Mouse (Mus musculus): ENCODE results near the gene Senp1. TPM values are rescaled to one million over a fixed set of nuclear protein-coding genes. Genes with fewer than 3 reads are reported as not detected.

Gene Senp1
- polyA plus RNA-seq, 1 experiment from 2014 or later: 46.6 TPM

DNA sequence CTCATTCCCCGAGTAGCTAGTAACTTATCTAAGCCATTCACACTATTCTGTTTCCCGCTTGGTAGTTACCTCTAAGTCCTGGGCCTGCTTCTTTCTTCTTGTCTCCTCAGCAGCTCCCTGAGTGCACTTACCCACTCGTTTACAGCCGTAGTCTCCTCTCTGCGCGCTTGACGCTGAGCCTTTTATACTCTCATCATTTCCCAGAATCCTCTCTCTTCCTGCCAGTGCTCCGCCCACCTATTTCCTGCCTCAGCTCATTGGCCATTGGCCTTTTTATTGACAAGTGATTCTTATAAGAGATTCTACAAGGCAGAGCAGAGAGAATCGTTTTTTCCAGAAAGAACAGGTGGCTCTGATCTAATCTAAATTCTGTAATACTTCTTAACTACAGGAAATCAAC lies 5.0 kb upstream of the Senp1 start:
- 90% methylated on average over 9 of the region's 9 CpGs for WGBS
- no peak for DNase-seq (ENCODE audit: low spot score)
- Histone ChIP-seq H3K4me1 (peaks cover 6% of the 10 kb centered on the region), H3K27me3 (replicated peaks; ENCODE audit: low read depth, poor library complexity, severe bottlenecking) (no peaks in the 10 kb centered on the region), H3K36me3 (replicated peaks) (no peaks in the 10 kb centered on the region), H3K4me3 (no peak overlapping the region), H3K9me3 (no peaks in the 10 kb centered on the region), H3K27ac (replicated peaks) (no peak overlapping the region)

DNA sequence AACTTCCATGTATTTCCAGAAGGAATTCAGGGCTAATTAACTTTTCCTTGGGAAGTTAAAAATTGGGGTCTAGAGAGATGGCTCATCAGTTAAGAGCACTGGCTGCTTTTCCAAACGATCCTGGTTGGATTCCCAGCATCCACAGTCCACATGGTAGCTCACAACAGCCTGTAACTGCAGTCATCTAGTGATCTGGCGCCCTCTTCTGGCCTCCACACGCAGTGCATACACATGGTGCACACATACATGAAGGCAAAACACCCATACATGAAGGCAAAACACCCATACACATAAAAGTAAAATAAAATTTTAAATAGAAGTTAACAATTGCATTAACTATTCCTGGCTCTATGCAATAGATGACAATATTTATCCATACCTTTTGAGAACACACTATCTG lies 3.4 kb upstream of the Senp1 start:
- Histone ChIP-seq H3K4me3 (no peak overlapping the region), H3K9me3 (no peaks in the 10 kb centered on the region), H3K27ac (replicated peaks) (no peak overlapping the region), H3K36me3 (replicated peaks) (no peaks in the 10 kb centered on the region), H3K27me3 (replicated peaks; ENCODE audit: low read depth, poor library complexity, severe bottlenecking) (no peaks in the 10 kb centered on the region), H3K4me1 (peaks cover 13% of the 10 kb centered on the region)
- WGBS: 52% methylated on average over 3 of the region's 3 CpGs
- DNase-seq (ENCODE audit: low spot score): no peak

DNA sequence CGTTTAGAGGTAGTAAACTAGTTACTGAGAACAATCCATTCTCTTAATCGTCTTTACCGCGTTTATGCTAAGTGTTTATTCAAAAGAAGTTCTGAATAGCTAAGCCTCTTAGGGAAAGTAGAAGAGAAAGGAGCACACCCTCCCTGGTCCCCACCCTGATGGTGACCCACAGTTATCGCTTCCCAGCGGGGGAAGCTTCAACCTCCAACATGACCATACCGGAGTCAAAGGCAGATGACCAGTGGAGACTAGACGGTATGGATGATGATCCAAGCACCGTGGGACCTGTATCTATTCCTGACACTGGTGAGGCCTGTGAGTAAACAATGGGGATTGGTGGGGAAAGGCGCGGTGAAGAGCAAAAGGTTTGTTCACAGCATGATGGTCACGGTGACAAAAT lies 1.4 kb upstream of the Senp1 start:
- Histone ChIP-seq H3K4me1 (peaks cover 22% of the 10 kb centered on the region), H3K9me3 (no peaks in the 10 kb centered on the region), H3K27ac (replicated peaks) (no peak overlapping the region), H3K36me3 (replicated peaks) (peaks cover 3% of the 10 kb centered on the region), H3K4me3 (no peak overlapping the region), H3K27me3 (replicated peaks; ENCODE audit: low read depth, poor library complexity, severe bottlenecking) (no peaks in the 10 kb centered on the region)
- 90% methylated on average over 12 of the region's 12 CpGs for WGBS
- no peak for DNase-seq (ENCODE audit: low spot score)

- under 1% methylated on average over 30 of the region's 30 CpGs for WGBS
- Histone ChIP-seq H3K36me3 (replicated peaks) (peaks cover 21% of the 10 kb centered on the region), H3K27me3 (replicated peaks; ENCODE audit: low read depth, poor library complexity, severe bottlenecking) (no peaks in the 10 kb centered on the region), H3K9me3 (no peaks in the 10 kb centered on the region), H3K4me1 (peaks cover 22% of the 10 kb centered on the region), H3K4me3 (peak within 1 kb of the TSS; percentile 96), H3K27ac (replicated peaks) (peak within 1 kb of the TSS; percentile 97)
- DNase-seq (ENCODE audit: low spot score): no peak
These were observed 998 bp downstream of the Senp1 start, which contains the start of gene Pfkm for GRCm38 (mm10) chr15:98092372-98093120. TSS of gene Pfkm (plus strand) at chr15:98092589.

GRCm38 (mm10) chr15:98091841-98092240 lies 1.7 kb downstream of the Senp1 start:
- Histone ChIP-seq H3K4me1 (peaks cover 22% of the 10 kb centered on the region), H3K9me3 (no peaks in the 10 kb centered on the region), H3K36me3 (replicated peaks) (peaks cover 28% of the 10 kb centered on the region), H3K27me3 (replicated peaks; ENCODE audit: low read depth, poor library complexity, severe bottlenecking) (no peaks in the 10 kb centered on the region), H3K4me3 (peak overlapping the region; percentile 96), H3K27ac (replicated peaks) (no peak overlapping the region)
- 37% methylated on average over 4 of the region's 4 CpGs for WGBS
- DNase-seq (ENCODE audit: low spot score): no peak

- Histone ChIP-seq H3K4me1 (peaks cover 22% of the 10 kb centered on the region), H3K27ac (replicated peaks) (no peak overlapping the region), H3K27me3 (replicated peaks; ENCODE audit: low read depth, poor library complexity, severe bottlenecking) (no peaks in the 10 kb centered on the region), H3K9me3 (no peaks in the 10 kb centered on the region), H3K36me3 (replicated peaks) (peaks cover 50% of the 10 kb centered on the region), H3K4me3 (no peak overlapping the region)
- WGBS: 77% methylated on average over 9 of the region's 9 CpGs
- DNase-seq (ENCODE audit: low spot score): peak; percentile 45
These were observed 3.9 kb downstream of the Senp1 start for GRCm38 (mm10) chr15:98089421-98090183.

GRCm38 (mm10) chr15:98088889-98089288 lies 4.7 kb downstream of the Senp1 start:
- no peak overlapping the region for H3K27ac ChIP-seq (replicated peaks)
- no peaks in the 10 kb centered on the region for H3K27me3 ChIP-seq (replicated peaks; ENCODE audit: low read depth, poor library complexity, severe bottlenecking)
- no peak for DNase-seq (ENCODE audit: low spot score)
- H3K4me3 ChIP-seq: no peak overlapping the region
- peaks cover 20% of the 10 kb centered on the region for H3K4me1 ChIP-seq
- peaks cover 58% of the 10 kb centered on the region for H3K36me3 ChIP-seq (replicated peaks)
- H3K9me3 ChIP-seq: no peaks in the 10 kb centered on the region
- WGBS: 87% methylated on average over 1 of the region's 1 CpGs

- no peak overlapping the region for H3K27ac ChIP-seq (replicated peaks)
- WGBS: 89% methylated on average over 6 of the region's 6 CpGs
- H3K27me3 ChIP-seq (replicated peaks; ENCODE audit: low read depth, poor library complexity, severe bottlenecking): no peaks in the 10 kb centered on the region
- peaks cover 98% of the 10 kb centered on the region for H3K36me3 ChIP-seq (replicated peaks)
- DNase-seq (ENCODE audit: low spot score): no peak
- no peaks in the 10 kb centered on the region for H3K4me1 ChIP-seq
- no peak overlapping the region for H3K4me3 ChIP-seq
- H3K9me3 ChIP-seq: no peaks in the 10 kb centered on the region
These were observed 16.6 kb downstream of the Senp1 start for GRCm38 (mm10) chr15:98076901-98077300.

DNA sequence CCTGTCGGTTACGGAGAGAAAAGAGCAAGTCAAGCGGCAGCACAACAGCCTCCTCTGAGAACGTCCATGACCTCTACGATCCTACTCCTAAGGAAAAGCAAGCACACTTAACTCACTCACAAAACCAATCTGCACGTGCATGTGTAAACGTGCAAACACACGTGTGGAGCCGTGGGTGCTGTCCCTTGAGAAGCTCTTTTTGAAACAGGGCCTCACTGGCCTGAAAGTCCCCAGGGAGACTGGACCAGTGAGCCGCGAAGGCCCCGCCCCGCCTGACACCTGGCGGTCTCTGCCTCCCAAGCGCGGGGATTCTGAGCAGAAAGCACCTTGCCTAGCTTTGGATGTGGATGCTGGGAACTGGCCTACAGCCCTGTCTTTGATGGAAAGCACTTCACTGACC lies 18.5 kb downstream of the Senp1 start:
- Histone ChIP-seq H3K9me3 (no peaks in the 10 kb centered on the region), H3K4me3 (no peak overlapping the region), H3K36me3 (replicated peaks) (peaks cover 98% of the 10 kb centered on the region), H3K4me1 (no peaks in the 10 kb centered on the region), H3K27ac (replicated peaks) (no peak overlapping the region), H3K27me3 (replicated peaks; ENCODE audit: low read depth, poor library complexity, severe bottlenecking) (no peaks in the 10 kb centered on the region)
- DNase-seq (ENCODE audit: low spot score): no peak
- 89% methylated on average over 16 of the region's 16 CpGs for WGBS

GRCm38 (mm10) chr15:98074521-98074920 lies 19.0 kb downstream of the Senp1 start:
- H3K4me3 ChIP-seq: no peak overlapping the region
- peaks cover 98% of the 10 kb centered on the region for H3K36me3 ChIP-seq (replicated peaks)
- no peaks in the 10 kb centered on the region for H3K27me3 ChIP-seq (replicated peaks; ENCODE audit: low read depth, poor library complexity, severe bottlenecking)
- H3K9me3 ChIP-seq: no peaks in the 10 kb centered on the region
- no peak overlapping the region for H3K27ac ChIP-seq (replicated peaks)
- H3K4me1 ChIP-seq: no peaks in the 10 kb centered on the region
- DNase-seq (ENCODE audit: low spot score): no peak
- WGBS: 96% methylated on average over 8 of the region's 8 CpGs

GRCm38 (mm10) chr15:98070376-98070775 lies 23.2 kb downstream of the Senp1 start:
- Histone ChIP-seq H3K27ac (replicated peaks) (no peak overlapping the region), H3K36me3 (replicated peaks) (peaks cover 98% of the 10 kb centered on the region), H3K4me3 (no peak overlapping the region), H3K4me1 (no peaks in the 10 kb centered on the region), H3K27me3 (replicated peaks; ENCODE audit: low read depth, poor library complexity, severe bottlenecking) (no peaks in the 10 kb centered on the region), H3K9me3 (no peaks in the 10 kb centered on the region)
- 85% methylated on average over 3 of the region's 3 CpGs for WGBS
- no peak for DNase-seq (ENCODE audit: low spot score)

GRCm38 (mm10) chr15:98069566-98070245 lies 23.8 kb downstream of the Senp1 start:
- 90% methylated on average over 8 of the region's 8 CpGs for WGBS
- H3K36me3 ChIP-seq (replicated peaks): peaks cover 98% of the 10 kb centered on the region
- DNase-seq (ENCODE audit: low spot score): no peak
- H3K4me1 ChIP-seq: no peaks in the 10 kb centered on the region
- no peaks in the 10 kb centered on the region for H3K27me3 ChIP-seq (replicated peaks; ENCODE audit: low read depth, poor library complexity, severe bottlenecking)
- H3K27ac ChIP-seq (replicated peaks): no peak overlapping the region
- H3K4me3 ChIP-seq: no peak overlapping the region
- H3K9me3 ChIP-seq: no peaks in the 10 kb centered on the region
